Mouse (Mus musculus) intestine, embryonic 15.5 days (tissue): ENCODE measurements around the gene Dtnbp1. TPM values are rescaled to one million over a fixed set of nuclear protein-coding genes. Genes with fewer than 3 reads are reported as not detected.

Experiments used
- ATAC-seq: fragments of 200-750 bp; cut with Nextera tagmentation; 2 replicates; pipeline ENCODE4 v1.8.0; 2017; ENCODE audit warnings: moderate TSS enrichment, moderate library complexity
- H3K27ac ChIP-seq: fragments of 300-500 bp; sonication (generic); 2 replicates; pipeline ENCODE4 v1.5.1; 2015; ENCODE audit warnings: mild to moderate bottlenecking, inconsistent platforms
- H3K27me3 ChIP-seq: fragments of 300-500 bp; sonication (generic); replicated peaks from 2 replicates; pipeline ENCODE4 v1.6.1; 2015; ENCODE audit warnings: inconsistent platforms
- H3K36me3 ChIP-seq: fragments of 300-500 bp; sonication (generic); 2 replicates; pipeline ENCODE4 v1.6.1; 2015; ENCODE audit warnings: inconsistent platforms
- H3K4me1 ChIP-seq: fragments of 300-500 bp; sonication (generic); replicated peaks from 2 replicates; pipeline ENCODE4 v1.6.1; 2015; ENCODE audit warnings: inconsistent platforms
- H3K4me2 ChIP-seq: fragments of 300-500 bp; sonication (generic); replicated peaks from 2 replicates; pipeline ENCODE4 v1.6.1; 2015; ENCODE audit warnings: mild to moderate bottlenecking, inconsistent platforms
- H3K4me3 ChIP-seq: fragments of 300-500 bp; sonication (generic); replicated peaks from 2 replicates; pipeline ENCODE4 v1.5.1; 2015; ENCODE audit warnings: inconsistent platforms
- H3K9ac ChIP-seq: fragments of 300-500 bp; sonication (generic); 2 replicates; pipeline ENCODE4 v1.6.1; 2015; ENCODE audit warnings: inconsistent platforms
- H3K9me3 ChIP-seq: fragments of 300-500 bp; sonication (generic); 2 replicates; pipeline ENCODE4 v1.6.1; 2016; ENCODE audit warnings: inconsistent platforms
- WGBS: fragments of 180-500 bp; shearing (Covaris S2); methylation state at CpG from one replicate; pipeline ENCODE4 v1.1.7; 2015; 5-methylcytosine and 5-hydroxymethylcytosine counted together
- polyA plus RNA-seq: library from polyadenylated mRNA; unstranded; fragments of >200 nt; fragmentation: Nextera tagmentation; extraction: Ambion mirVana; gene quantifications from 2 replicates; pipeline ENCODE4 v1.2.1, GENCODE M21; 2015

Dtnbp1 gene
- 62.0 and 63.8 TPM in 2 replicates for polyA plus RNA-seq

DNA sequence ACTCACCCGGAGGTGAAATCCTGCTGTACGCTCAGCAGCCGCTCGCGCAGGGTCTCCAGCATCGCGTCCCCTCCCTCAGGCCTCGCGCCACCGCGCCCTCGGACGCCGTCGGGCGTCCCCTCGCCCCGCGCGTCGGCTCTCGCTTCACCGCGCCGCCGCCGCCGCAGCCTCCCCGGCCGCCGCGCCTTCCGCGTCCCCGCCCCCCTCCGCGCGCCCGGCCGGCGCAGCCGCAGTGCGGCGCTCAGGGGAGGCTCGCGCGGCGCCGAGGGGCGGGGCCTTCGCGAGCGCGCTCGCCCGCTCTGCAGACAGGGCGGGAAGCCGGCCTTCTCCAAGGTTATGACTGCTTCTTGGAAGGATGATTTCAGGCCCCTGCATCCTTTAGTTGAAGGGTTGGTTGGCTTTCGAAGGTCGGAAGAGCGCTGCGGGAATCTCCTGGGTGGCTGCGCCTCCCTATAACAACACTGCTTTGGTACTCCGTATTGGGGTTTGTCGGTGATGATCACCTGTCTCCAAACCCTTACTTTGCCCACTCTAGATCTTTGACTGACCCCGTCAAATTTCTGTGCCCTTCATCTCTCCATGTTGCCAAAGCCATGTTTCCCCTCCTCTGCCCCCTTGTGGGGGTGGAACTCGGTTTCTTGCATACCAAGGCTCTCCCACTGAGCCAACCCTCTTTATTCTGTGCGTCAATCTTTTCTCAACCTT lies at the start of gene Dtnbp1:
Gene Dtnbp1, minus strand, starts transcription at position 237 of the 705 bp plus-strand sequence.
- peak within 1 kb of the TSS; percentile 90 for H3K9ac ChIP-seq
- peak; percentile 95 for ATAC-seq
- H3K4me1 ChIP-seq = no peaks in the 10 kb centered on the region; the same call in 1 of the 2 replicates
- no peaks in the 10 kb centered on the region for H3K36me3 ChIP-seq
- whole genome bisulfite sequencing = under 1% methylated on average over 61 of the region's 68 CpGs
- no peaks in the 10 kb centered on the region for H3K27me3 ChIP-seq
- H3K4me3 ChIP-seq = peak within 1 kb of the TSS; percentile 95
- H3K4me2 ChIP-seq = peak within 1 kb of the TSS; percentile 76
- H3K27ac ChIP-seq = peak within 1 kb of the TSS; percentile 81
- H3K9me3 ChIP-seq = no peaks in the 10 kb centered on the region

DNA sequence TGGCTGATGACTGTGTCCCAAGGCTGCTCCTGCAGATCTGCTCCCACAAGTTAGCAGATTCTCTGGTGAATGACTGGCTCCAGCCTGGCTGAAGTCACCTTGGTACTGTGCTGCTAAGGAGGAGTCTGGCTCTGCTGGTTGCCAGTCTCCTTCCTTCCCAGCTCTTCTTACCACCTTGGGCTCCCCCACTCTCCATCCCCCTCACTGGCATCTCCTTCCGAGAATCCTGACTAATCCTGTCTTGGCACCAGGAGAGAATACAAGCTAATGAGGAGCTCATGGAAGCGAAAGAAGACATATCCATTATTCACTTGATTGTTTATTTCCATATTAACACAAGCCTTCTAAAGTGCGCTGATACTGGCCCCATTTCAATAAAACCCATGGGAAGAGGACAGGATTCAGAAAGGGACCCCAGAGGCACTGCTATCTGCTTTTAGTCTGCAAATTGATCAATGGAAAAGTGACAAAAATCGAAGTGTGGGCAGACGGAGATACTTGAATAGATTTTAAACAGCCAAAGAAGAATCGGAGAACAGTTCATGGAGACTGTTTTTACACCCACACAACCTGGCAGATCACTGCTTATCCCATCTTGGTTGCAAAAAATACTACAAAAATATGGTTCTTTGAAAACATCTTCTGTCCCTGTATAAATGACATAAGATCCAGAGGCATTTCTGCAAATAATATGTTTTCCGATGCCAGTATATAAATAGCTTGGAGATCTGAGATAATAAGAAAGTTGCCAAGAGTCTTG lies 47.5 kb upstream of the Dtnbp1 start:
- ATAC-seq = no peak
- Histone ChIP-seq H3K9me3 (no peaks in the 10 kb centered on the region), H3K9ac (no peak overlapping the region), H3K4me3 (no peak overlapping the region), H3K27ac (no peak overlapping the region), H3K27me3 (no peaks in the 10 kb centered on the region), H3K36me3 (no peaks in the 10 kb centered on the region), H3K4me2 (no peak overlapping the region), H3K4me1 (0 out of 2 replicates have a peak, but pooled peaks cover 2% of the 10 kb centered on the region)
- 73% methylated on average over 7 of the region's 7 CpGs for WGBS

DNA sequence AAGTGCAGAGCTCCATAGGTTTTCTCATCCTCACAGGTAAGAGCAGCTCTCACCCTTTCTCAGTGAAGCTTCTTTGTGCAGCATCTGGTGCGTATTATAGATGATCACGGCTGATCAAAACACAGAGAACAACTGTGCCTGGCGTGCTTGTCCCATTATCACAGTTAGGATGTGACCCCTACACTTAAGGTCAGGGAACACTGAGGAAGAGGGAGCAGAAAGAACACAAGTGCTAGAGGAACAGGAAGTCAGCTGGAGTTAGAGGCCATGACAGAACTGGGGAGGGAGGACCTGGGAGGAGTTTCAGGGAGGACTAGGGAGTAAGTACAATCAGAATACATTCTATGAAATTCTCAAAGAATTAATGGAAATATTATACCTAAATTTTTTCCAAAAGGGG lies 41.5 kb upstream of the Dtnbp1 start:
- whole genome bisulfite sequencing = 80% methylated on average over 3 of the region's 3 CpGs
- ATAC-seq = no peak

DNA sequence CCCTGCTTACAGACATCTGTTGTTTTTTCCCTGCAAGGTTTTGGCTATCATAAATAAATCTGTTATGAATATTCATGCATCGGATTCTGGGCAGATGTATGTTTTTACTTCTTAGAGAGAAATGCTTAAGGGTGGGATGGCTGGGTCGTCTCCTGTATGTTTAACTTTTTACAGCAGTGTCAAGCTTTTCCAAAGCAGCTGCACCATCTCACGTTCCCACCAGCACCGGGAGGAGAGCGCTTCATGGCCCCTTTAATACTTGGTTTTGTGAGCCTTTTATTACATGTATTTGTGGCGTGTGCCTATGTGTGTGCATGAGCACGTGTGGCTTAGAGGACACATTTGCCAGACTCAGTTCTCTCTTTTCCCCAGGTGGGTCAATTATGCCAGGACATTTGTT lies 38.8 kb upstream of the Dtnbp1 start:
- Histone ChIP-seq H3K9me3 (no peaks in the 10 kb centered on the region), H3K9ac (no peak overlapping the region), H3K36me3 (no peaks in the 10 kb centered on the region), H3K27ac (no peak overlapping the region), H3K27me3 (no peaks in the 10 kb centered on the region), H3K4me2 (no peak overlapping the region), H3K4me1 (0 out of 2 replicates have a peak, but pooled peaks cover 3% of the 10 kb centered on the region), H3K4me3 (no peak overlapping the region)
- 53% methylated on average over 7 of the region's 7 CpGs for WGBS
- no peak for ATAC-seq

More for the DNA sequence above, 41.5 kb upstream of the Dtnbp1 start:
- Histone ChIP-seq H3K36me3 (no peaks in the 10 kb centered on the region), H3K4me3 (no peak overlapping the region), H3K9me3 (no peaks in the 10 kb centered on the region), H3K27me3 (no peaks in the 10 kb centered on the region), H3K9ac (no peak overlapping the region), H3K4me1 (0 out of 2 replicates have a peak, but pooled peaks cover 3% of the 10 kb centered on the region), H3K27ac (no peak overlapping the region), H3K4me2 (no peak overlapping the region)

- Histone ChIP-seq H3K27ac (no peak overlapping the region), H3K4me1 (0 out of 2 replicates have a peak, but pooled peaks cover 3% of the 10 kb centered on the region), H3K9ac (no peak overlapping the region), H3K4me3 (no peak overlapping the region), H3K9me3 (no peaks in the 10 kb centered on the region), H3K27me3 (no peaks in the 10 kb centered on the region), H3K4me2 (no peak overlapping the region), H3K36me3 (no peaks in the 10 kb centered on the region)
- no peak for ATAC-seq
- WGBS = 76% methylated on average over 4 of the region's 4 CpGs
Measured at GRCm38 (mm10) chr13:45040195-45040594, 38.2 kb upstream of the Dtnbp1 start.

- no peak overlapping the region for H3K9ac ChIP-seq
- no peak for ATAC-seq
- H3K4me2 ChIP-seq = no peak overlapping the region
- no peaks in the 10 kb centered on the region for H3K27me3 ChIP-seq
- H3K4me3 ChIP-seq = no peak overlapping the region
- 0 out of 2 replicates have a peak, but pooled peaks cover 3% of the 10 kb centered on the region for H3K4me1 ChIP-seq
- H3K36me3 ChIP-seq = no peaks in the 10 kb centered on the region
- no peak overlapping the region for H3K27ac ChIP-seq
- 89% methylated on average over 4 of the region's 4 CpGs for whole genome bisulfite sequencing
- H3K9me3 ChIP-seq = no peaks in the 10 kb centered on the region
Measured at GRCm38 (mm10) chr13:45036417-45036816, 34.5 kb upstream of the Dtnbp1 start.

- H3K4me2 ChIP-seq = no peak overlapping the region
Measured at GRCm38 (mm10) chr13:45034759-45035158, 32.8 kb upstream of the Dtnbp1 start.

DNA sequence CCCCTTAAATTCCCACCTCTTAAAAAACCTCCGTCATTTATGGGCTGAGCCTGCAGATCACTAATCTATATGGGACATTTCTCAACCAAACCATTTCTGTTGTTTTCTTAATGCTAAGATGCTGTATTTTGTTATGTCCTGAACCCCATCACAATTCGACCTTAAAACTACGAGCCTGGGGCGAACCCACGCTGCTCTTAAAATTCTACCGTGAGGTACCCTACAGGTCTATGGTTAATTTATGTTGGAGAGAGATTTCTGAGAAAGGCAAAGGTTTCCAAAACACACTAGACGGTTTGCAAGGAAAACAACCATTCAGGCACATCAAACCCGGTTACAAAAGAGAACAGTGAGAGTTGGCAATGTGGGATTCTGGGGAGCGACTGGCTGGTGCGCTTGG lies 31.4 kb upstream of the Dtnbp1 start:
- 91% methylated on average over 10 of the region's 10 CpGs for WGBS

More at GRCm38 (mm10) chr13:45034759-45035158, 32.8 kb upstream of the Dtnbp1 start:
- no peaks in the 10 kb centered on the region for H3K4me1 ChIP-seq
- no peaks in the 10 kb centered on the region for H3K36me3 ChIP-seq
- WGBS = 80% methylated on average over 7 of the region's 7 CpGs
- no peak overlapping the region for H3K27ac ChIP-seq
- H3K9ac ChIP-seq = no peak overlapping the region
- no peak overlapping the region for H3K4me3 ChIP-seq
- H3K27me3 ChIP-seq = no peaks in the 10 kb centered on the region
- ATAC-seq = no peak
- no peaks in the 10 kb centered on the region for H3K9me3 ChIP-seq

DNA sequence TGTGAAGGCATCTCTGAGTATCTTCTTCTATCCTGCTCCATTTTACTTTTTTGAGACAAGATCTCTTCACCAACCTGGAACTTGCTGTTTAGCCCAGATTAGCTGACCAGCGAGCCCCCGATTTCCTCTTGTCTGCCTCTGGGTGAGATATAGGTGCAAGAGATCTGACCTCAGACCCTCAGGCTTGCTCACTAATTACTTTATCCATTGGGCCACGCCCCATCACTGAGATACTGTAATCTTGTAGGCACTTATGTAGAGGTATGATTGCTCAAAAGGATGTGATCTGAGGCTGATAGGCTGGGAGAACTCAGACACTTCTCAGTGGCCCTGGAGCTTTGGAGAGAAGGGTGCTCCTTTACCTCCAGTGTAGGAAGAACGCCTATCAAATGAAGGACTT lies 30.5 kb upstream of the Dtnbp1 start:
- no peak for ATAC-seq

More for the DNA sequence above, 31.4 kb upstream of the Dtnbp1 start:
- Histone ChIP-seq H3K27me3 (no peaks in the 10 kb centered on the region), H3K27ac (no peak overlapping the region), H3K4me2 (no peak overlapping the region), H3K36me3 (no peaks in the 10 kb centered on the region), H3K4me1 (no peaks in the 10 kb centered on the region), H3K4me3 (no peak overlapping the region), H3K9ac (no peak overlapping the region), H3K9me3 (no peaks in the 10 kb centered on the region)
- no peak for ATAC-seq

DNA sequence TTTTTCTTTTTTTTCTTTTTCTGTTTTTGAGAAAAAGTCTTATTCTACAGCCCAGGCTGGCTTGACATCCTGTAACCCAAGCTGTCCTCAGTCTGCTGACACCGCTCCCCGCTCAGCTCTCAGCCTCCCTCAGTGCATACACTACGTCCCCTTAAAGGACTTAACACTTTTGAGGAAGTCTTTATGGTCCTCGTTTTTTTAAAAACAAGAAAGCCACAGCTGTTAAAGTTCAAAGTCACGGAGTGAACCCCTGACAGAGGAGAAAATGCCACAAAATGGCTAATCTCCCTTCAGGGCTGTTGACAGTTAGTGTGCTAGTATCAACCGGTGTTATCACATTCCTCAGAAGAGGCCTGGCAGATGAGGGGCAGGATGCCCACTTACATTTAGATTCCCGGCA lies 29.8 kb upstream of the Dtnbp1 start:
- 42% methylated on average over 7 of the region's 7 CpGs for WGBS

More for the DNA sequence above, 30.5 kb upstream of the Dtnbp1 start:
- no peak overlapping the region for H3K9ac ChIP-seq
- no peak overlapping the region for H3K4me2 ChIP-seq
- H3K27me3 ChIP-seq = no peaks in the 10 kb centered on the region
- 83% methylated on average over 4 of the region's 4 CpGs for WGBS
- H3K4me3 ChIP-seq = no peak overlapping the region
- no peak overlapping the region for H3K27ac ChIP-seq
- H3K36me3 ChIP-seq = no peaks in the 10 kb centered on the region
- no peaks in the 10 kb centered on the region for H3K9me3 ChIP-seq
- H3K4me1 ChIP-seq = no peaks in the 10 kb centered on the region

DNA sequence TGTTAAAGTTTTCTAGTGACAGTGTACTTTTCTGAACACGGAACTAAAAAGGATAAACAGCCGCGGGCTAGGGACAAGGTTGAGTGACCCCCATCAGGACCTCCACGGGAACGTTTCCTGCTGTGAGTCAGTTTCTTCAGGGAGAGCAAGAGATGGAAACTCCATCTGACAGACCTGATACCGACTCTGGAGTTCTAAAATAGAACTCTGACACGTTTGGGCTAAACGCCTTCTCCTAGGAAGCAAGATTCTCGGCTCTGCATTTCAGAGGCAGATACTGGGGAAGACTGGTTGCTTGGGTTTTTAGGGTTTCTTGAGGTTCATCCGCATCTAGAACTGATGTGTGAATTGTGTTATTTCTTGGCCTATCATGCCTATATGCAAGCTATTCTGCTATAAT lies 29.4 kb upstream of the Dtnbp1 start:
- Histone ChIP-seq H3K4me3 (no peak overlapping the region), H3K36me3 (no peaks in the 10 kb centered on the region), H3K9me3 (no peaks in the 10 kb centered on the region), H3K27ac (peak overlapping the region; percentile 60; the same call in 1 of the 2 replicates), H3K4me1 (no peaks in the 10 kb centered on the region), H3K9ac (no peak overlapping the region), H3K27me3 (no peaks in the 10 kb centered on the region), H3K4me2 (peak overlapping the region; percentile 33; the same call in 1 of the 2 replicates)
- no peak; the same call in 1 of the 2 replicates for ATAC-seq
- 41% methylated on average over 10 of the region's 10 CpGs for WGBS

More for the DNA sequence above, 29.8 kb upstream of the Dtnbp1 start:
- H3K4me3 ChIP-seq = no peak overlapping the region
- H3K4me1 ChIP-seq = no peaks in the 10 kb centered on the region
- H3K9ac ChIP-seq = no peak overlapping the region
- no peak for ATAC-seq
- no peaks in the 10 kb centered on the region for H3K27me3 ChIP-seq
- H3K4me2 ChIP-seq = no peak overlapping the region
- H3K27ac ChIP-seq = no peak overlapping the region
- H3K9me3 ChIP-seq = no peaks in the 10 kb centered on the region
- H3K36me3 ChIP-seq = no peaks in the 10 kb centered on the region

GRCm38 (mm10) chr13:45030830-45031229 lies 28.9 kb upstream of the Dtnbp1 start:
- Histone ChIP-seq H3K4me2 (peak overlapping the region; percentile 33; the same call in 1 of the 2 replicates), H3K9me3 (no peaks in the 10 kb centered on the region), H3K27ac (no peak overlapping the region), H3K9ac (no peak overlapping the region), H3K4me3 (no peak overlapping the region), H3K36me3 (no peaks in the 10 kb centered on the region), H3K27me3 (no peaks in the 10 kb centered on the region), H3K4me1 (no peaks in the 10 kb centered on the region)
- peak; percentile 68; the same call in 1 of the 2 replicates for ATAC-seq
- 7% methylated on average over 12 of the region's 12 CpGs for WGBS
